Mouse (Mus musculus): ENCODE results near the gene Tmc3.

Tmc3 gene

DNA sequence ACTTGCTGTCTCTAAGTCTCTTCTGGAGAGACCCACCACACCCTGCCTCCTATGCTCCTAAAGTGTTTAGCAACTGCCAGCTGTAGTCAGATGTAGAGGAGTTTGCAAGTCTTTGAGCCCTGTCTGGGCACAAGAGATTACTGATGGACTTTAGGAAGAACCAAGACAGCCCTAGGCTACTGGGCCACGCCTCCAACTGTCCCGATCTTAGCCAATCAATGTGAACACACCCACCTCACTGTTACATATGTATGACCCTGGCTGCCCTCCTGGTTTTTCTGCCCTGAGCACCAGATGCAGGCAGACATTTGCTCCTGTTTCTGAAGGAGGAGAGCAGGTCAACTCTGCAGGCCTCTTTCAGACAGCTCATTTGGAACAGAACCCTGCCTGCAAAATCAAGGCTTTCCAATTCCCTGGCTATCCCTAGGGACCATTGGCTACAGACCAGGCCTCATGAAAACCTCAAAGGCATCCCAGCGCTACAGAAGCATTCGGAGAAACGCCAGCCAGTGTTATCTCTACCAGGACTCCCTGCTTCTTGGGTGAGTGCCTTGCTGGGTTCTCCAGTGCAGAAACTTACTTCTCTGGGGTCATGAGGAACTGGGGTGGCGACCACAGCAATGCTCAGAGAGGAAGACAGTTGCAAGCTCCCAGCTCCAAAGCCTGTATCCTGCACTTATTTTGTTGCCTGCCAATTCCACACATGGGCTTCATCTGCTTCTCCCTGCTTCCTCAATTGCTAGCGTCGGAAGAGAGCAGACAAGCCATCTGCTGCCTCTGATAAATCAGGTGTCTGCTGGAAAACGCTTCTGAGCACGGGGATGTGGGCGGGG, at the start of gene Tmc3:
Tmc3 (plus strand) TSS at position 289 of the 833 bp plus-strand sequence.
- no peak for TF ChIP-seq GATA4 (IDR thresholded peaks at IDR 0.05; ENCODE audit: insufficient replicate concordance, low read length)

GRCm38 (mm10) chr7:83541536-83542169, 43.1 kb upstream of the Tmc3 start:
- no peak for TF ChIP-seq GATA4 (IDR thresholded peaks at IDR 0.05; ENCODE audit: insufficient replicate concordance, low read length)

GRCm38 (mm10) chr7:83548686-83549352, 35.9 kb upstream of the Tmc3 start:
- no peak for TF ChIP-seq GATA4 (IDR thresholded peaks at IDR 0.05; ENCODE audit: insufficient replicate concordance, low read length)

DNA sequence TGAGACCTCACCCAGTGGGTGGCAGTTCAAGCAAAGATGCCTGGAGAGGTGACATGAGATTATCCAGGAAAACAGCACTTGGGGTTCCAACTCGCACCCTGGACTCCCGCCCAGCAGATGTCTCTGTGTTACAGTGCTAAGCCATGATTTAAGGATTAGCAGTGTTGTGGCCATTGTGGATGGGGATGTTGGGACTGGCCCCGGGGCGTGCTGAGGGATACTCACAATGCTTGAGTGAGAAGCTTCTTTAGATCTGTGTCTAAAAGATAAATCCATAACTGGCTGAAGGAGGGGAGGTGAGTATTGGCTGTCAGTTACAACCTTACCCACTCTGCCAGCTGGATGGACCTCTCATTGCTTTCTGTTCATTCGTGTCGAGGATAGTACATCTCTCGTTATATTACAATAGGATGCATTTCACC, 35.4 kb upstream of the Tmc3 start:
- TF ChIP-seq GATA4 (IDR thresholded peaks at IDR 0.05; ENCODE audit: insufficient replicate concordance, low read length): no peak

DNA sequence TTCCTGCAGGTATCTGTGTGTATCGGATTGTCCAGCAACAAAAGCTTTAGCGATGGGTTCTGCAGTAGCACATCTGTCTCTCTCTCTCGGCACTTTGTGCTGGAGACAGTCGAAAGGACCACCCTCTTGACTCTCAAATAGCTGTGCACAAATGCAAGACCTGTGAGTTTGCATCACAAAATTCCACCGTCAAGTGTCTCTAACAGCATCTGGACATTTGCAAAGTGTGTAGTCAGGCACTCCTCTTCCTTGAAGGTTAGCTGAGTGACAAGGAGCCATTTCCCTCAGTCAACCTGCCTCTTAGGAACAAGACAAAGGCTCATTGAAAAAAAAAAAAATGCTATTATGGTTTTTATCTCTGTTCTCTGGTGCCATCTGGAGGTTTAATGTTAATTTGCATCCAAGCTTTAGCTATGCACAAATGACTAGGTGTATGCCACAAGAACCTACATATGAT, 34.7 kb upstream of the Tmc3 start:
- TF ChIP-seq GATA4 (IDR thresholded peaks at IDR 0.05; ENCODE audit: insufficient replicate concordance, low read length): no peak

DNA sequence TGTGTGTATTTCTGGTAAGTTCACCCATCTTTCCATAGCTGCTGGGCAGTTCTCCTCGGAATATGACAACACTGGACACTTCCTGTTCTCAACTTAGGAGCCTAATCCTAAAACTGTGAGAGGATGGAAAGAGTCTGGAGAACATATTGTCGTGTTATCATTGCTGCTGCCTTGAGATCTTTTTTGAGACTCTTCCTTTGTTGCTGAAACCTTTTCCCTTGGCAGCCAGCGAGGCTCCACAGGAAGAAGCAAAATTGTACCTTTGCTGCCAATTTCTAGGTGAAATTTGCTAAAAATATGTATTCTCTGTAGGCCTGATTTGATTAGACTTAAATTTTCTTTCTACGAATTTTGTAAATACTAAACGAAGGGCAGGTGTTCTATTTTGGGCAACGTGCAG, 30.2 kb upstream of the Tmc3 start:
- no peak for TF ChIP-seq GATA4 (IDR thresholded peaks at IDR 0.05; ENCODE audit: insufficient replicate concordance, low read length)

GRCm38 (mm10) chr7:83556488-83556887, 28.2 kb upstream of the Tmc3 start:
- TF ChIP-seq GATA4 (IDR thresholded peaks at IDR 0.05; ENCODE audit: insufficient replicate concordance, low read length): no peak

DNA sequence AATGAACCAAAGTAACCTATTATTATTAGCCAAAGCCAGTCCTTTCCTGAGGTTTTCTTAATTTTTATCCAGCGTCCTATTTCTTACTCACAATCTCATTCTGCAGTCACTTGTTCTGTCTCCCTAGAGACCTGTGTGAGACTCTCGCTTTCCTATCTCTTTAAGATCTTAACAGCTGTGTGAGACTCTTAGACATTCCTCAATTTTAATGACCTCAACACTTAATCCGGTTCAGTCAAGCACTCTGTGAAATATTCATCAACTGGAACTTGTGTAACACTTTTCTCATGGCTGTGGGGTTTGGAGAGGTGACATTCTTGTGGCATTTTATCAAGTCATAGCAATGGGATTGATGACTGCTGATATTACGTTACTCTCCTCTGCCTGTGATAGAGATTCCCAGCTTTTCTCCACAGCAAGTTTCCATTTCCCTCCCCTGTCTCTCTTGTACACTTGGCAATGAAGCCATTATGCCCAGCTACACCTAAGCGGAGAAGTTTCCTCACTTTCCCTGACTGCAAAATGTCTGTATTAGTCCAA, 25.9 kb upstream of the Tmc3 start:
- no peak for TF ChIP-seq GATA4 (IDR thresholded peaks at IDR 0.05; ENCODE audit: insufficient replicate concordance, low read length)

DNA sequence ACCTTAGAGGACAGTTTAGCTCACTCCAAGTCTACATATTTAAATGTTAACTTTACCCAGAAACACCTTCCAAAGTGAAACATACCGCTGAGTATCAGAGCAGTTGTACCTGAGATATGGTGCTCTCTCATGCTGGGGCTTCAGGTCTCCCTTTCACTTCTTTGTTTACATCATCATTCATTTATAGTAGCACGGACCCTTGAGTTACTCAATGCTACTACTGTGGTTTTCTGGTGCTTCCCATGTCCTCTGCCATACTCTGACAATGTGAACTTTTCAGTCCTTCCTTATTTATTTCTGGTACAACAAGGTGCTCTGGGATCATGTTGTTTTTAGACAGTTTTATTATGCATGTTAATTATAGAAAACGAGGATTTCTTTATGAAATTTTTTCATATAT, 25.2 kb upstream of the Tmc3 start:
- TF ChIP-seq GATA4 (IDR thresholded peaks at IDR 0.05; ENCODE audit: insufficient replicate concordance, low read length): no peak

DNA sequence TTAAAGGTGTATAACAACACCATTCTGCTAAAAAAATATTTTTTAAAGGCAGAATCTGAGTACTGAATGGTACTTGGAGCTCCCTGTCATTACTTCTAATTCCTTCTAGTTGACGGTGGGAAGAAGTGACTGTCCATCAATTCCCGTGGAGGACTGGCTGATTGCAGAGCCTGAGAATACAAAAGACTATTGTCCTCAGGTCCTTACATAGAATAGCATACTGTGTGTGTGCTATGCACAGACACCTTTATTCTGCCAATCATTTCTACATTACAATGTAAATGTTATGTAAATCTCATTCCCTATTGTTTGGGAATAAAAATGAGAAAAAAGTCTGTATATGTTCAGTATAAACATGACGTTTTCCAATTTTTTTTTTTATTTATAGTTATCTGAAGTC, 22.9 kb upstream of the Tmc3 start:
- TF ChIP-seq GATA4 (IDR thresholded peaks at IDR 0.05; ENCODE audit: insufficient replicate concordance, low read length): no peak

DNA sequence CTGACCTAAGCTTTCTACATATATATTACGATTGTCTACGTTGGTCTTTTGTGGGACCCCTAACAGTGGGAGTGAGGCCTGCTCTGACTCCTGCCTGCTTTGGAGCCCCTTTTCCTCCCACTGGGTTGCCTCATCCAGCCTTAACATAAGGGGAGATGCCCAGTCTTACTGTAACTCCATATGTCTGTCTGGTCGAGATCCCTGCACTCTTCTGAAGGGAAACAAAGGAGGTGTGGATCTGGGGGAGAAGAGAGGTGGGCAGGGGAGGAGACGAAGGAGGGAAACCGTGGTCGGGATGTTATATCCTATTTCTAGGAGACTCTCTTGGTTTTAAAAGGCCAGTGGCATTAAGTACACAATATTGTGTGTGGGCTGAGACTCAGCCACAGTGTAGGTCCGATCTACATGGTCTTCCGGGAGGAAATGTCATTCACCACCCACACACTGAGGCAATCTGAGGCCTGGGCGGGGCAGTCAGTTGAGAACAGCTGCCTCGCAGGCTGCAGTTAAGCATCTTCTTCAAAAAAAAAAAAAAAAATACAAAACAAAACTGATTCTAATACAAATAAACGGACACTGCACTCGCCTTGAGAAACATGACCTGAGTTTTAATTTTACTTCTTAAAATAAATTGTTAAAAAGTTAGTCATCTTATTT, 20.0 kb upstream of the Tmc3 start:
- TF ChIP-seq GATA4 (IDR thresholded peaks at IDR 0.05; ENCODE audit: insufficient replicate concordance, low read length): no peak

DNA sequence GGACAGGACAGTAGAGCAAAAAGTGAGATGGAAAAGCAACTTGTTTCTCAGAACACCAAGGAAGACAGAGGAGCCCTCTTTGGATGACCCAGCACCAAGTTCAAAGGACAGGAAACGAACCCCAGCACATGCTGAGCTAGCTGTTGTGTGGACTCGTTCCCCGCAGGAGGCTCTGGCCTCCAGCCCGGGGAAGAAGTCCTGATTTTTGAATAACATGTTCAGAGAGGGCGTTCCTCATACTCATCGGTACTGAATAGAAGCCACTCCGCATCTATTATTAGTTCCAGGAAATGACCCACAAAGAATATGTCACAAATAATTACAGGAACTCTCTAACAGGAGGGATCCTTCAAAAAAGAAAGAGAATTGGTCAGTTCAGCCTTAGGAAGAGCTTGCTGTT, 18.8 kb upstream of the Tmc3 start:
- no peak for TF ChIP-seq GATA4 (IDR thresholded peaks at IDR 0.05; ENCODE audit: insufficient replicate concordance, low read length)

GRCm38 (mm10) chr7:83567841-83568500, 16.8 kb upstream of the Tmc3 start:
- no peak for TF ChIP-seq GATA4 (IDR thresholded peaks at IDR 0.05; ENCODE audit: insufficient replicate concordance, low read length)

GRCm38 (mm10) chr7:83568815-83569214, 15.9 kb upstream of the Tmc3 start:
- TF ChIP-seq GATA4 (IDR thresholded peaks at IDR 0.05; ENCODE audit: insufficient replicate concordance, low read length): no peak

GRCm38 (mm10) chr7:83569436-83569835, 15.3 kb upstream of the Tmc3 start:
- no peak for TF ChIP-seq GATA4 (IDR thresholded peaks at IDR 0.05; ENCODE audit: insufficient replicate concordance, low read length)

All from liver, adult (tissue).